Mouse (Mus musculus) layer of hippocampus, adult 18-20 months (tissue): ENCODE measurements around the gene Emilin2. TPM values are rescaled to one million over a fixed set of nuclear protein-coding genes. Genes with fewer than 3 reads are reported as not detected.
"Not testable (repeated sequence)": the region's sequence is repeated elsewhere in the genome, so short reads cannot be mapped to it uniquely, and the experiment has no call there.

Source experiments
- DNase-seq, 2 experiments: peaks; one replicate each; pipeline ENCODE4 v3.0.0; 2022; ENCODE audit warnings: low spot score in 2 of 2
- long read RNA-seq: library from polyadenylated mRNA; stranded (forward); transcript quantifications from one replicate; pipeline ENCODE4 v2.0.0, GENCODE M21; 2021
- total RNA-seq, 2 experiments: library from RNA; stranded (reverse); gene quantifications; 2 replicates each; pipeline ENCODE4 v1.2.3; 2021

The Emilin2 gene
- 1 to 10 TPM; 2.8 to 4.5 TPM for total RNA-seq
- long read RNA-seq, partial matches to known transcripts, result 3 of 7 reads
- long read RNA-seq, other reads (novel, unspliced or antisense), result 0 of 7 reads

- DNase-seq, result no peak
Measured at GRCm38 (mm10) chr17:71311340-71312171, at the start of gene Emilin2. Emilin2 (minus strand) TSS chr17:71311978.

- DNase-seq, result no peak
Measured at GRCm38 (mm10) chr17:71355526-71355925, 43.7 kb upstream of the Emilin2 start.

GRCm38 (mm10) chr17:71354205-71354604 is 42.4 kb upstream of the Emilin2 start:
- DNase-seq, result no peak

- no peak for DNase-seq
Measured at GRCm38 (mm10) chr17:71348188-71348587, 36.4 kb upstream of the Emilin2 start.

GRCm38 (mm10) chr17:71342006-71342405 is 30.2 kb upstream of the Emilin2 start:
- DNase-seq, result no peak

GRCm38 (mm10) chr17:71338627-71339026 is 26.8 kb upstream of the Emilin2 start:
- DNase-seq, result no peak

GRCm38 (mm10) chr17:71337546-71337945 is 25.8 kb upstream of the Emilin2 start:
- no peak for DNase-seq

- DNase-seq, result no peak
Measured at GRCm38 (mm10) chr17:71336421-71336820, 24.6 kb upstream of the Emilin2 start.

- no peak for DNase-seq
Measured at GRCm38 (mm10) chr17:71332298-71332697, 20.5 kb upstream of the Emilin2 start.

- not testable (repeated sequence) for DNase-seq
Measured at GRCm38 (mm10) chr17:71320731-71321130, 9.0 kb upstream of the Emilin2 start.

GRCm38 (mm10) chr17:71319361-71319760 is 7.6 kb upstream of the Emilin2 start:
- no peak for DNase-seq

GRCm38 (mm10) chr17:71317571-71317970 is 5.8 kb upstream of the Emilin2 start:
- no peak for DNase-seq

- DNase-seq, result no peak
Measured at GRCm38 (mm10) chr17:71314315-71314714, 2.5 kb upstream of the Emilin2 start.

- no peak for DNase-seq
Measured at GRCm38 (mm10) chr17:71310486-71311339, 1.1 kb downstream of the Emilin2 start.

- DNase-seq, result no peak
Measured at GRCm38 (mm10) chr17:71309711-71310485, 1.9 kb downstream of the Emilin2 start.

GRCm38 (mm10) chr17:71309141-71309540 is 2.6 kb downstream of the Emilin2 start:
- peak in 1 of 2 experiments; percentile 28 for DNase-seq

GRCm38 (mm10) chr17:71308296-71308695 is 3.5 kb downstream of the Emilin2 start:
- DNase-seq, result no peak

- no peak for DNase-seq
Measured at GRCm38 (mm10) chr17:71307251-71307790, 4.5 kb downstream of the Emilin2 start.

GRCm38 (mm10) chr17:71306716-71307115 is 5.1 kb downstream of the Emilin2 start:
- DNase-seq, result no peak

GRCm38 (mm10) chr17:71306091-71306490 is 5.7 kb downstream of the Emilin2 start:
- no peak for DNase-seq

GRCm38 (mm10) chr17:71303444-71303843 is 8.3 kb downstream of the Emilin2 start:
- DNase-seq, result no peak
